Mouse (Mus musculus) adrenal gland, postnatal 14 days (tissue): ENCODE data around the gene Olfr965. TPM values are rescaled to one million over a fixed set of nuclear protein-coding genes. Genes with fewer than 3 reads are reported as not detected.
"Not testable (repeated sequence)": the region's sequence is repeated elsewhere in the genome, so short reads cannot be mapped to it uniquely, and the experiment has no call there.

ENCODE experiments used
- DNase-seq: peaks from one replicate; pipeline ENCODE4 v3.0.0; 2021; ENCODE audit warnings: mixed read lengths
- long read RNA-seq, 2 experiments: library from polyadenylated mRNA; stranded (forward); transcript quantifications; one replicate each; pipeline ENCODE4 v2.0.0; 2021
- total RNA-seq: library from RNA; stranded (reverse); gene quantifications from 2 replicates; pipeline ENCODE4 v1.2.3, GENCODE M21; 2021

Olfr965 gene
- not detected in 2 replicates for total RNA-seq
- long read RNA-seq, experiment 1: 0 reads
- long read RNA-seq, experiment 2: 0 reads

DNA sequence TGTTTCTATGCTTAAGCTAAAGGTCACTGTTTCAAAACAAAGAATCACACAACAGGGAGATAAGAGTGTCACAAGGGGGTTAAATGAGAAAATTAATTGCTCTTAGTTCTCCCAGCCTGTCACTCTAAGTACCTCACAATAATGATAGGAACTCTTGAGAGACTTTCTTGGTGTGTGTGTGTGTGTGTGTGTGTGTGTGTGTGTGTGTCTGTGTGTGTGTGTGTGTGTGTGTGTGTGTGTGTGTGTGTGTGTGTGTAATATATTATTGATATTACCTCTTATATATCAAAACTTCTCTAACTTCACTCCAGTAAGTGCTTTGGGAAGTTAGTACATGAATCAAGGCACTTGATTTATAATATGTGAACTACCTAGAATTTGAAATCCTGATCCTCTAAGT, at the start of gene Olfr965:
Gene Olfr965, plus strand, starts transcription at position 301 of the 400 bp plus-strand sequence.
- no peak for DNase-seq

- no peak for DNase-seq
Measured at GRCm38 (mm10) chr9:39666905-39667304, 44.2 kb upstream of the Olfr965 start, which contains the start of gene Olfr963. TSS of gene Olfr963 (plus strand) at chr9:39667205.

DNA sequence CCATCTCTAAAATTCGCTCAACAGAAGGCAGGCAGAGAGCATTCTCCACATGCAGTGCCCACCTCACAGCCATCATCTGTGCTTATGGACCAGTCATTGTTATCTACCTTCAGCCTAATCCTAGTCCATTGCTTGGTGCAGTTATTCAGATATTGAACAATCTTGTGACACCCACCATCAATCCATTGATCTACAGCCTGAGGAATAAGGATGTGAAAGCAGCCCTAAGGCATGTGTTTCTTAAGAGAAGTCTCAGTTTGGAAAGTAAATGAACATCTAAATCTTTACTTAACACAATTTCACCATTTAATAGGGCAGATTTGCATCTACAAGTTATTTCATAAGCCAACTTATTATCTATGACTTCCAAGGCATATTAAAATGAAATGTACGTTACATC, 41.4 kb upstream of the Olfr965 start:
- DNase-seq: no peak

DNA sequence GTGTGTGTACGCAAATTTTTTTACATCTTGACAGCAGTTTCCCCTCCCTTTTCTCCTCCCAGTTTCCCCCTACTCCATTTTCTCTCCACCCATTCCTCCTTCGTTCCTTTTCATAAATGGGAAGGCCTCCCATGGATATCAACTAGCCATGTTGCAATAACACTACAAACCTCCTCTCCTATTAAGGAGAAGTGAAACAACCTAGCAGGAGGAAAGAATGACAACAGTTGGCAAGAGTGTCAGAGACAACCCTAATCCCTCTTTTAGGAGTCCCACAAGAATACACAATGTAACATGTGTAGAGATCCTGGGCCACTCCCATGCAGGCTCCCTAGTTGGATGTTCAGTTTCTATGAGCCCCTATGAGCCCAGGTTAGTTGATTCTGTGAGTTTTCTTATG, 36.3 kb upstream of the Olfr965 start:
- DNase-seq: no peak

- DNase-seq: no peak
Measured at GRCm38 (mm10) chr9:39678557-39678956, 32.6 kb upstream of the Olfr965 start.

GRCm38 (mm10) chr9:39679280-39679679, 31.9 kb upstream of the Olfr965 start:
- DNase-seq: no peak

- not testable (repeated sequence) for DNase-seq
Measured at GRCm38 (mm10) chr9:39701123-39701522, 10.0 kb upstream of the Olfr965 start.

- DNase-seq: no peak
Measured at GRCm38 (mm10) chr9:39707017-39707416, 4.1 kb upstream of the Olfr965 start, which contains the start of gene Olfr149. TSS of gene Olfr149 (minus strand) at chr9:39707117.

GRCm38 (mm10) chr9:39708958-39709357, 2.2 kb upstream of the Olfr965 start:
- DNase-seq: no peak

DNA sequence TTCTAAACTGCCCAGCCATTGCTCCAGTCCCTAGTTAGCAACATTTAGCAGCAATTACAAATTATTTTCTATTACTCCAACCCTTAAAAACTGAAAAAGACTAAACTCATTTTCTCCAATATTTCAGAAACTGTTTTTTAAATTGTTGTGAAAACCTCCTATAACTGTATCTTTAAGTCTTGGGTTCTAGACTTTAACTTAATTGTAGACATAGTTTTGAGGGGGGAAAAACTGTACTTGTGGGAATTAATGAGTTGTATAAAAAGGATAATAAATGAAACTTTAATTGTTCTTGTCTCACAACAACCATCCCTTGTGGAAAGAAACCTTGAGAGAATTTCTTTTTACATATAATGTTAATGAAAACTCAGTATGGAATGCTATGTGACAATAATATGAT, 19.5 kb downstream of the Olfr965 start, which contains the start of gene Olfr150:
Gene Olfr150, plus strand, starts transcription at position 301 of the 400 bp plus-strand sequence.
- DNase-seq: no peak

DNA sequence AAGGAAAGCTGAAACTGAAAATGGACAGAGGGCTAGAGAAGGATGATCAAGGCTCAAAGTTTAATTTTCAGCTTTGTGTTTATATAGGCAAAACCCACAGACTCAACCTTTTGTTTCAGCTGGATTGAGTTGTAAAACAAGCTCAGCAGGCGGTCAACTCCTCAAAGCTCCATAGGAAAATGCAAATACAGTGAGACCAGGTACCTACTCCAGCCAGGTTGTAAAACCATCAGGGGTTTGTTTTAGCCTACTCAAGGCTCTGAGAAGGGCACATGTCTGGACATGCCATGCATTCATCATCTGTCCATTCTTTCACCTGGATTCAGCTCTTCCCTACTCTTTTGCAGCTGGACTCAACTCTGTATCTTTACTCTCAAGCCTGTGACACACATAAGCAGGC, 29.6 kb downstream of the Olfr965 start:
- DNase-seq: no peak

DNA sequence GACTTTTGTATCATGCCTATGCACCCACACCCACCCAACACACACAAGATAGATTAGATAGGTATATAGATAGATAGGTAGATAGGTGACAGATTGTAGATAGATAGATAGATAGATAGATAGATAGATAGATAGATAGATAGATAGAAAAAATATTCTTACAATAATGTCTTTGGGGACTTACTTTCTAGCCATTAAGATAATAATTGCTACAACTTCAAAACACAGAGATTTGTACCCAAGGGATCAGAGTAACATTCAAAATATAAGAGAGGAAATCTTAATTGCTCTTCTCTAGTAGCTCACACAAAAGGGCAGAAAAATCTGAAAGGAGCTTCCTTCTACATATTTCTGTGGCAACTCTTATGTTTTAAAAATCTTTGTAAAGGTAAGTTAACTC, 34.8 kb downstream of the Olfr965 start, which contains the start of gene Olfr967:
Gene Olfr967, plus strand, starts transcription at position 301 of the 400 bp plus-strand sequence.
- DNase-seq: no peak

DNA sequence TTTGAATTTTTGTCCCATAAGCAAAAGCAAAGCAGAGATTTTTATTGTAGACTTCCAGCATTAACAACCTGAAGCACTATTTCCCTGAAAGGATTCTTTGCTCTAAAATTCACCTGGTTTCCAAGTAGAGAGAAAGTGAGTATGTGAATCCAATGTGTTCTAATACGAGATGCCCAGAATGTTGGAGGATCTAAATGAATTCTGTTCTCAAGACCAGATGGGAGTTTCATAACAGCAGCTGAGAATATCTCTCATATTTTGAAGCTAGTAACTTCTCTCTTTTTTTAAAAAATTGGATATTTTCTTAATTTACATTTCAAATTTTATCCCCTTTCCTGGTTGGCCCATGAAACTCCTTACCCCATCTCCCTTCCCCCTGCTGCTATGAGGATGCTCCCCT, 35.3 kb downstream of the Olfr965 start:
- DNase-seq: no peak

Other genes with a start within 250 kb of the Olfr965 start
- gene Olfr955, start 239.4 kb upstream of the Olfr965 start, total RNA-seq: not detected in 2 replicates
- not detected in 2 replicates for gene Olfr44, start 217.4 kb upstream of the Olfr965 start, total RNA-seq
- gene Olfr957, start 195.5 kb upstream of the Olfr965 start, total RNA-seq: not detected in 2 replicates
- not detected in 2 replicates for gene Olfr958, start 157.3 kb upstream of the Olfr965 start, total RNA-seq
- gene Olfr959, start 135.8 kb upstream of the Olfr965 start, total RNA-seq: not detected in 2 replicates
- gene AW551984, start 107.0 kb upstream of the Olfr965 start, total RNA-seq: 11.9 and 14.9 TPM in 2 replicates
- gene Olfr148, start 100.7 kb upstream of the Olfr965 start, total RNA-seq: not detected in 2 replicates
- gene Olfr960, start 90.0 kb upstream of the Olfr965 start, total RNA-seq: not detected in 2 replicates
- not detected in 2 replicates for gene Olfr961, start 66.3 kb upstream of the Olfr965 start, total RNA-seq
- not detected in 2 replicates for gene Olfr963, start 44.1 kb upstream of the Olfr965 start, total RNA-seq
- not detected in 2 replicates for gene Olfr149, start 4.2 kb upstream of the Olfr965 start, total RNA-seq
- gene Olfr150, start 19.6 kb downstream of the Olfr965 start, total RNA-seq: not detected in 2 replicates
- gene Olfr967, start 34.9 kb downstream of the Olfr965 start, total RNA-seq: not detected in 2 replicates
- gene Olfr968, start 71.9 kb downstream of the Olfr965 start, total RNA-seq: not detected in 2 replicates
- gene Olfr969, start 79.6 kb downstream of the Olfr965 start, total RNA-seq: not detected in 2 replicates
- gene Olfr970, start 97.5 kb downstream of the Olfr965 start, total RNA-seq: not detected in 2 replicates
- not detected in 2 replicates for gene Olfr971, start 125.5 kb downstream of the Olfr965 start, total RNA-seq
- not detected in 2 replicates for gene Olfr972, start 155.1 kb downstream of the Olfr965 start, total RNA-seq
- gene Olfr229, start 196.0 kb downstream of the Olfr965 start, total RNA-seq: not detected in 2 replicates
- not detected in 2 replicates for gene Olfr974, start 226.1 kb downstream of the Olfr965 start, total RNA-seq
- gene Olfr975, start 240.7 kb downstream of the Olfr965 start, total RNA-seq: not detected in 2 replicates
- gene Olfr976, start 249.8 kb downstream of the Olfr965 start, total RNA-seq: not detected in 2 replicates